In genomic region chr14:77848349-77848748, GRCm38 (mm10) we compare ENCODE assay signal across 19 mouse cellular contexts. TPM values are rescaled to one million over a fixed set of nuclear protein-coding genes. Genes with fewer than 3 reads are reported as not detected.
DNase-seq lines count a peak whose midpoint lies in the region; ATAC-seq and TF ChIP-seq lines count a peak whose summit lies in the region.
"Had no signal": no experiment of that assay in that cellular context is flagged by ENCODE, and none has a peak within 500 bp of the region (broad histone marks: within the 10 kb centered on the region; RNA-seq: fewer than 3 reads in every experiment).

No protein-coding gene starts in this region.

- no peak overlapping the region for H3K4me3 ChIP-seq in ES-E14 (ENCODE audit: insufficient read depth in 1 of 2, low read depth in 1 of 2, low read length in 2 of 2, poor library complexity in 1 of 2, severe bottlenecking in 1 of 2)
- no peak overlapping the region for H3K4me3 ChIP-seq in cerebellum, adult 2 months (replicated peaks; ENCODE audit: insufficient read depth, low read depth, low read length)
- H3K4me3 ChIP-seq: embryonic facial prominence, embryonic 12.5 days; stomach, embryonic 15.5 days had no signal

- in situ Hi-C loops in ES-E14 (cut with MboI; ENCODE audit: low sequenced_read_pairs in 2 of 2, unreplicated experiment in 2 of 2): no loop called here

- no peaks in the 10 kb centered on the region for H3K9me3 ChIP-seq in ES-E14 (ENCODE audit: control insufficient read depth, insufficient read depth, low read depth, low read length)
- H3K9me3 ChIP-seq: embryonic facial prominence, embryonic 12.5 days; stomach, embryonic 15.5 days had no signal

- 88% methylated on average over 1 of the region's 1 CpGs for WGBS in cerebellum, adult 2 months

- H3K27me3 ChIP-seq in cerebellum, adult 2 months (ENCODE audit: control insufficient read depth, insufficient read depth, low read length): no peaks in the 10 kb centered on the region
- H3K27me3 ChIP-seq: embryonic facial prominence, embryonic 12.5 days; stomach, embryonic 15.5 days had no signal

- peak; percentile 29 for ATAC-seq in granulocyte monocyte progenitor cell, adult 5-6 weeks (replicated peaks; ENCODE audit: poor library complexity, severe bottlenecking)
- ATAC-seq: intestine, postnatal 0 days; liver, postnatal 0 days had no signal

- peak; percentile 66 for DNase-seq in heart, adult 11 months
- no peak for DNase-seq in heart, postnatal 10 days
- peak; percentile 18 to 25 for DNase-seq in B cell, adult 2 months
- peak; percentile 16 for DNase-seq in ES-E14 (ENCODE audit: low read depth, low spot score)
- no peak for DNase-seq in urinary bladder, postnatal 14 days (ENCODE audit: low spot score)
- DNase-seq in embryo, embryonic 10 days (ENCODE audit: low spot score): no peak
- DNase-seq in cerebellum, adult 2 months: no peak
- DNase-seq: gastrocnemius, postnatal 10 days; heart, postnatal 14 days; liver, postnatal 0 days; lung, postnatal 14 days; spleen, adult 18-20 months; thymus, postnatal 36 days had no signal

- no peak overlapping the region for H3K27ac ChIP-seq in ES-E14 (ENCODE audit: insufficient read depth, low read depth, low read length, poor library complexity, severe bottlenecking)
- H3K27ac ChIP-seq in cerebellum, adult 2 months (ENCODE audit: insufficient read depth, low read length): no peak overlapping the region
- H3K27ac ChIP-seq: embryonic facial prominence, embryonic 12.5 days; hindbrain, embryonic 14.5 days; kidney, postnatal 0 days; stomach, embryonic 15.5 days had no signal

- H3K4me1 ChIP-seq in ES-E14 (ENCODE audit: control insufficient read depth in 2 of 2, insufficient read depth in 2 of 2, low read length in 2 of 2, poor library complexity in 1 of 2): peaks cover 1 to 2% of the 10 kb centered on the region in 2 experiments; a peak in 1 of 4 replicates
- no peaks in the 10 kb centered on the region for H3K4me1 ChIP-seq in cerebellum, adult 2 months (ENCODE audit: control insufficient read depth, insufficient read depth, low read length)
- H3K4me1 ChIP-seq: stomach, embryonic 15.5 days had no signal

- no peak for TF ChIP-seq CTCF in cerebellum, adult 2 months (IDR thresholded peaks at IDR 0.05; ENCODE audit: borderline replicate concordance, insufficient read depth, low read depth, low read length)

- H3K9ac ChIP-seq in ES-E14 (ENCODE audit: insufficient read depth, low read depth, low read length, poor library complexity, severe bottlenecking): no peak overlapping the region
- H3K9ac ChIP-seq: embryonic facial prominence, embryonic 12.5 days; hindbrain, embryonic 14.5 days; liver, postnatal 0 days; stomach, embryonic 15.5 days had no signal

- intact Hi-C loops in heart, postnatal 10 days (cut with DNase I): no loop called here

- 0 out of 2 replicates have a peak, but pooled peaks cover 2% of the 10 kb centered on the region for H3K36me3 ChIP-seq in ES-E14 (ENCODE audit: control insufficient read depth, insufficient read depth, low read length, poor library complexity, severe bottlenecking)
- H3K36me3 ChIP-seq: stomach, embryonic 15.5 days had no signal

- TF ChIP-seq POLR2A in cerebellum, adult 2 months (IDR thresholded peaks at IDR 0.05; ENCODE audit: borderline replicate concordance, insufficient read depth, low read length): no peak

TF ChIP-seq in ES-E14, 5 proteins besides CTCF, POLR2A, EP300 and RAD21:
- no peak for TF ChIP-seq HCFC1 (IDR thresholded peaks at IDR 0.05; ENCODE audit: borderline replicate concordance, insufficient read depth, low read length)
- TF ChIP-seq CHD2 (IDR thresholded peaks at IDR 0.05; ENCODE audit: low read depth, low read length): no peak
- no peak for TF ChIP-seq ZC3H11A (IDR thresholded peaks at IDR 0.05; ENCODE audit: borderline replicate concordance, low read depth, low read length)
- no peak for TF ChIP-seq MAFK (IDR thresholded peaks at IDR 0.05; ENCODE audit: insufficient read depth, low read depth, low read length)
- TF ChIP-seq ZNF384 (IDR thresholded peaks at IDR 0.05; ENCODE audit: low read depth, low read length): no peak

RNA-seq across cellular contexts. Expression of gene Dnajc15, which starts 26.6 kb away (rescaled TPM):
- 100 to 1,000 TPM; 229 to 247 TPM for total RNA-seq in heart, postnatal 10 days (2021)
- total RNA-seq in ES-E14 (2012; rRNA removed): 37.9 and 53.6 TPM in 2 replicates
- 49.6 and 64.2 TPM in 2 replicates for total RNA-seq in granulocyte monocyte progenitor cell, adult 5-6 weeks (2014; fragmentation: Nextera tagmentation)
- 64.1 and 102 TPM in 2 replicates for total RNA-seq in granulocyte monocyte progenitor cell, adult 5-6 weeks (2017)
- polyA plus RNA-seq in cerebellum, adult 2 months (2012; rRNA removed): 35.5 and 39.7 TPM in 2 replicates

RNA-seq across cellular contexts. Expression of gene Epsti1, which starts 55.7 kb away (rescaled TPM):
- under 1 TPM; 0.47 to 0.53 TPM for total RNA-seq in heart, postnatal 10 days (2021)
- total RNA-seq in ES-E14 (2012; rRNA removed): not detected in 2 replicates
- 6.5 and 9.5 TPM in 2 replicates for total RNA-seq in granulocyte monocyte progenitor cell, adult 5-6 weeks (2014; fragmentation: Nextera tagmentation)
- total RNA-seq in granulocyte monocyte progenitor cell, adult 5-6 weeks (2017): 19.0 and 26.5 TPM in 2 replicates
- 0.25 and 0.28 TPM in 2 replicates for polyA plus RNA-seq in cerebellum, adult 2 months (2012; rRNA removed)

Comparison
In these comparisons a context has a peak if more than half of its experiments do, and no peak if none do; other contexts are left out.
1. DNase-seq: peak in heart, adult 11 months (single experiment), B cell, adult 2 months (2 of 2) and ES-E14 (single experiment); none in heart, postnatal 10 days (0 of 2), urinary bladder, postnatal 14 days (single experiment), embryo, embryonic 10 days (single experiment) and cerebellum, adult 2 months (0 of 2).